Mouse (Mus musculus): ENCODE measurements around the gene Tubb5. TPM values are rescaled to one million over a fixed set of nuclear protein-coding genes. Genes with fewer than 3 reads are reported as not detected.
A peak's percentile ranks its signal among the peaks of the same experiment; 100 is the strongest.

The Tubb5 gene
- polyA plus RNA-seq, 1 experiment from 2014 or later = 1,854 TPM

- Histone ChIP-seq H3K9me3 (no peaks in the 10 kb centered on the region), H3K9ac (peak overlapping the region; percentile 61), H3K4me2 (peak overlapping the region; percentile 97), H3K36me3 (replicated peaks) (0 out of 2 replicates have a peak, but pooled peaks cover 4% of the 10 kb centered on the region), H3K27me3 (replicated peaks) (no peaks in the 10 kb centered on the region), H3K4me3 (peak overlapping the region; percentile 78), H3K4me1 (peaks cover 77% of the 10 kb centered on the region), H3K27ac (peak overlapping the region; percentile 53)
- no peak for ATAC-seq (replicated peaks)
- 2% methylated on average over 7 of the region's 7 CpGs for WGBS
These were observed 30.8 kb upstream of the Tubb5 start for GRCm38 (mm10) chr17:35868961-35869345.

- WGBS = 32% methylated on average over 17 of the region's 17 CpGs
- 0 out of 2 replicates have a peak, but pooled peaks cover 3% of the 10 kb centered on the region for H3K36me3 ChIP-seq (replicated peaks)
- H3K9me3 ChIP-seq = no peaks in the 10 kb centered on the region
- H3K9ac ChIP-seq = peak overlapping the region; percentile 61
- peaks cover 71% of the 10 kb centered on the region for H3K4me1 ChIP-seq
- H3K27me3 ChIP-seq (replicated peaks) = no peaks in the 10 kb centered on the region
- H3K4me3 ChIP-seq = peak overlapping the region; percentile 78
- peak overlapping the region; percentile 97 for H3K4me2 ChIP-seq
- ATAC-seq (replicated peaks) = no peak
- peak overlapping the region; percentile 53 for H3K27ac ChIP-seq
These were observed 30.2 kb upstream of the Tubb5 start for GRCm38 (mm10) chr17:35868165-35868820.

- Histone ChIP-seq H3K36me3 (replicated peaks) (0 out of 2 replicates have a peak, but pooled peaks cover 3% of the 10 kb centered on the region), H3K4me2 (peak overlapping the region; percentile 97), H3K9me3 (no peaks in the 10 kb centered on the region), H3K9ac (peak overlapping the region; percentile 91), H3K27ac (peak overlapping the region; percentile 98), H3K27me3 (replicated peaks) (no peaks in the 10 kb centered on the region), H3K4me3 (peak overlapping the region; percentile 78), H3K4me1 (peaks cover 61% of the 10 kb centered on the region)
- no peak for ATAC-seq (replicated peaks)
- 6% methylated on average over 26 of the region's 26 CpGs for WGBS
These were observed 29.1 kb upstream of the Tubb5 start for GRCm38 (mm10) chr17:35866911-35867890.

DNA sequence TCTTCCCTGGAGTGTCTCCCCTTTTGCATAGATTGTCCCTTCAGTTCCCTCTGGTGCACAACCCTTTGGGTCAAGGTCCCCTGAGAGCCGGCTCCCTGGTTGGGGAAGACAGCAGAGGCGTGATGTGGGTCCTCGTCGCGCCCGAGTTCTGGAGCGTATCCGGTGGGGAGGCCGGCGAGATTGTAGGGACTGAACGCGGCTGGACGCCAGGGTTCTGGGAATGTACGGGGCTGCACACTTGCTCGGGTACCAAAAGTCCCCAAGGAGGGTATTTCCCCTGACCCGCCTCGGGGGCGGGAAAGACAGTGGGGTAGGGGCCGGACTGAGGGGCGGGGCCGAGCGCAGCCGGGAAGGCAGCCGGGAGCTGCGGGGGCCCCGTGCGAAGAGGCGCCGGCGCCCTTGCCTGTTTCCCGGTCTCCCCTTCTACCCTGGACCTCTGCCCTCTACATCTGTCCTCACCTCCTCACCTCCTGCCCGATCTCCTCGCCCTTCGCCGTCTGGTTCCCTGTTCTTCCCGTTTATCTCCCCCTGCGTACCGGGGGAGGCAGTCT is 28.2 kb upstream of the Tubb5 start:
- Histone ChIP-seq H3K27me3 (replicated peaks) (no peaks in the 10 kb centered on the region), H3K4me2 (peak overlapping the region; percentile 97), H3K9me3 (no peaks in the 10 kb centered on the region), H3K4me3 (peak overlapping the region; percentile 78), H3K9ac (peak overlapping the region; percentile 91), H3K27ac (peak overlapping the region; percentile 98), H3K36me3 (replicated peaks) (0 out of 2 replicates have a peak, but pooled peaks cover 3% of the 10 kb centered on the region), H3K4me1 (peaks cover 61% of the 10 kb centered on the region)
- 1% methylated on average over 38 of the region's 38 CpGs for WGBS
- peak; percentile 30 for ATAC-seq (replicated peaks)

DNA sequence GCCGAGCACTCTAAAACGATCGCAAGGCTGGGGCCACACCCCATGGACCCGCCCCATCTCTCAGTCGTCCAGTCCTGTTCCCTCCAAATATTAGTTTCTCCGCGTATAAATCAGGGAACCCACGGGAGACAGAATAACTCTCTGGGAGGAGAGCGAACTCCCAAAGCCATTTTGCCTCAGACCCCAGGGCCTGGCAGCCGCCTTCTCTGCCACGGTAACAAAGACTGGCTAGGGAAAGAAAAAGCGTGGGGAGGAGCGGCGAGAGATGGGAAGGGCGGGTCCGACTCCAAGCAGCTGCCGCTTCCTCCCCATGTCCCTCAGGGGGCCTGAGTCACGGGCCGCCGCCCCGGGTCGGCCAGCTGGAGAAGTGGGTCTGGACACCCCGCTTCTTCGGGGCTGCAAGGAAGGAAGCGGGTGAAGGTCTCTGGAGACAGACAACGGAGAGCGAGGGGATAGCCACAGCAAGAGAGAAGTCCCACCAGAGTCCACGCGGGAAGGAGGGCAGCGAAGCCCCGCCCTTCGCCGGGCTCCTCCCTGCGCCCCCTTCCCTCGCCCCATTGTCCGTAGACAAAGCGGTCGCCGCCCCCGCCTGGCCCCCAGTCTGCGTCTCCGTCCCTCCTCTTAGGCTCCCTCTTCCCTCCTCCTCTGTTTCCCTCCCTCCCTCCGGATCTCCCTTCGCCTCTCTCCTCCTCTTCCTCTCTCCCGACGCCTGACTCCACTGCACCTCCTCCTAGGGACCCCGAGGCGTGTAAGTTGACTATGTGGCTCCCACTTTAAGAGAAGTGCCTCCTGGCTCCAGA is 27.6 kb upstream of the Tubb5 start, which contains the start of gene Ppp1r18:
Gene Ppp1r18, plus strand, starts transcription at position 113 of the 800 bp plus-strand sequence.
- H3K9me3 ChIP-seq = no peaks in the 10 kb centered on the region
- peaks cover 56% of the 10 kb centered on the region for H3K4me1 ChIP-seq
- H3K27ac ChIP-seq = peak within 1 kb of the TSS; percentile 98
- whole genome bisulfite sequencing = under 1% methylated on average over 48 of the region's 48 CpGs
- H3K36me3 ChIP-seq (replicated peaks) = no peaks in the 10 kb centered on the region
- H3K4me3 ChIP-seq = peak within 1 kb of the TSS; percentile 78
- H3K9ac ChIP-seq = peak within 1 kb of the TSS; percentile 91
- ATAC-seq (replicated peaks) = peak; percentile 59
- no peaks in the 10 kb centered on the region for H3K27me3 ChIP-seq (replicated peaks)
- peak within 1 kb of the TSS; percentile 97 for H3K4me2 ChIP-seq

DNA sequence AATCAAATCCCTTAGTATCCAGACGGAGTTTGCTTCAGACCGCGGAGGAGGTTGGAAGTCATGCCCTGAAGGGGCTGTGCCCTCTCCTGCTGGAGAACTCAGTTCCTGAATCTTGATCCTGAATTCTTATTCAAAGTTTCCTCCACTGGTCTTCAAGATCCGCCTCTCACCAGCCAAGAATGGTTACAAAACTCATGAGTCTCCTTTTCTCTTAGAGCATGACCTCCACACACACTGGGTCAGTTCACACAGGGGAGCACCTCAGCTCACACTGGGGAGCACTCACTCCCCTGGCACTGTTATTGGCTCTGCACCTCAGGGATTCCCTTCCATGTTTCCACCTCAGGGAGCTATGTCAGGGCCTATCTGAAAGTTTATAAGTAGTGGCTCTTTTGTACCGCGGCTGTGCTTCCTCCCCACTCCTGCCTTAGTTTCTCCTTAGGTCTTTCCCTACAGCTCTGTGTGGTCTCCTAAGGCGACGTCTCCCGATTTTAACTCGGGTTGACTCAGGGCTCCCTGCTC is 26.8 kb upstream of the Tubb5 start:
- Histone ChIP-seq H3K4me1 (peaks cover 51% of the 10 kb centered on the region), H3K4me2 (peak overlapping the region; percentile 97), H3K4me3 (peak overlapping the region; percentile 78), H3K9me3 (no peaks in the 10 kb centered on the region), H3K27me3 (replicated peaks) (no peaks in the 10 kb centered on the region), H3K9ac (peak overlapping the region; percentile 91), H3K36me3 (replicated peaks) (no peaks in the 10 kb centered on the region), H3K27ac (peak overlapping the region; percentile 98)
- WGBS = 26% methylated on average over 10 of the region's 10 CpGs
- no peak for ATAC-seq (replicated peaks)

DNA sequence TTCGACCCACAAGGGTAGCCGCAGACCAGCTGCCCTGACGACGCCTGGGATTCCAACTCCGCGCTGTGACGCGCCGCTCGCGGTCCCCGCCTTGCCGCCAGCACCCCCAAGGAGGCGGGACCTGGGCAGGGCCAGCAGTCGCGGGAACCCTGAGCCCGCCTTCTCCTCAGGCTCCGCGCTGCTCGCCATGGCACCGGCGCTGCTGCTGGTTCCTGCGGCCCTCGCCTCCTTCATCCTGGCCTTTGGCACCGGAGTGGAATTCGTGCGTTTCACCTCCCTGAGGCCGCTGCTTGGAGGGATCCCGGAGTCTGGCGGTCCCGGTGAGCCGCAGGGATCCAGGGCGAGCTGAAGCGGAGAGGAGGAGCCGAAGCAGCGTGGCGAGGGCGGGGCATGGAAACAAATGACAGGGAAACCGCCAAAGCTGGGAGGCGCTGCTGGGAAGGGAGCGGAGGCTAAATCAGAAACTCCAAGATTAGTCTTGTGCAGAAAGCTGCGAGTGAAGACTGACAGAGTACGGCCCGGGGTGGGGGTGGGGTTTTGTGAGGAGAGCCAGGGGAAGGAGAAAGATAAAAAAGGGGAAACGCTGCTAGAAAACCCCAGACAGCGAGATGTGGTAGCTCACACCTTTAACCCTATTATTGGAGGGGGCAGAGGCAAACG is 23.2 kb upstream of the Tubb5 start, which contains the start of gene Nrm:
Gene Nrm, plus strand, starts transcription at position 121 of the 660 bp plus-strand sequence.
- H3K9ac ChIP-seq = peak within 1 kb of the TSS; percentile 89
- peak; percentile 93 for ATAC-seq (replicated peaks)
- peaks cover 10% of the 10 kb centered on the region for H3K36me3 ChIP-seq (replicated peaks)
- peak within 1 kb of the TSS; percentile 58 for H3K4me2 ChIP-seq
- H3K4me1 ChIP-seq = peaks cover 22% of the 10 kb centered on the region
- no peaks in the 10 kb centered on the region for H3K9me3 ChIP-seq
- no peaks in the 10 kb centered on the region for H3K27me3 ChIP-seq (replicated peaks)
- peak within 1 kb of the TSS; percentile 86 for H3K4me3 ChIP-seq
- H3K27ac ChIP-seq = peak within 1 kb of the TSS; percentile 97
- WGBS = under 1% methylated on average over 47 of the region's 47 CpGs

GRCm38 (mm10) chr17:35860831-35861197 is 22.7 kb upstream of the Tubb5 start:
- Histone ChIP-seq H3K36me3 (replicated peaks) (peaks cover 10% of the 10 kb centered on the region), H3K9ac (peak overlapping the region; percentile 89), H3K4me3 (peak overlapping the region; percentile 86), H3K27ac (peak overlapping the region; percentile 97), H3K9me3 (no peaks in the 10 kb centered on the region), H3K4me1 (peaks cover 22% of the 10 kb centered on the region), H3K4me2 (peak overlapping the region; percentile 58), H3K27me3 (replicated peaks) (no peaks in the 10 kb centered on the region)
- 7% methylated on average over 12 of the region's 12 CpGs for WGBS
- peak; percentile 10; the same call in 1 of the 2 replicates for ATAC-seq (replicated peaks)

DNA sequence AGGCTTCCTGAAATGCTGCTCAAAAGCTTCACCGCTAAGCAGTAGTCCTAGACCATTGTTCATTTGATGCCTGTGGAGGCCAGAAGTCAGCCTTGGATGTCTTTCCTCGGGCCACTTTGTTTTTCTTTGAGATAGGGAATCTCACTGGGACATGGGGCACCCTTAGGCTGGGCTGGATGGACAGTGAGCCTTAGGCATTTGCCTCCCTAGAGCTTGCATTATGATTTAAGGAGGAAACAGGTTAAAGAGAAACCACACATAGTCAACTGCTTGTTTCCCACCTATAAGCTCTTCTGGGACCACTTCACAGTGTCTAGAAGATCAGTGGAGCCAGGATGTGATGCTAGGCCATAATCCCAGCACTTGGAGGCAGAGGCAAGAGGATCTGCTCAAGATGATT is 21.7 kb upstream of the Tubb5 start:
- Histone ChIP-seq H3K27me3 (replicated peaks) (no peaks in the 10 kb centered on the region), H3K4me1 (peaks cover 16% of the 10 kb centered on the region), H3K36me3 (replicated peaks) (peaks cover 10% of the 10 kb centered on the region), H3K27ac (no peak overlapping the region), H3K4me3 (no peak overlapping the region), H3K4me2 (no peak overlapping the region), H3K9ac (no peak overlapping the region), H3K9me3 (no peaks in the 10 kb centered on the region)
- WGBS = 75% methylated on average over 2 of the region's 2 CpGs
- ATAC-seq (replicated peaks) = no peak

GRCm38 (mm10) chr17:35859371-35859770 is 21.3 kb upstream of the Tubb5 start:
- Histone ChIP-seq H3K27ac (no peak overlapping the region), H3K9me3 (no peaks in the 10 kb centered on the region), H3K4me1 (peaks cover 11% of the 10 kb centered on the region), H3K27me3 (replicated peaks) (no peaks in the 10 kb centered on the region), H3K4me2 (no peak overlapping the region), H3K9ac (no peak overlapping the region), H3K4me3 (no peak overlapping the region), H3K36me3 (replicated peaks) (peaks cover 10% of the 10 kb centered on the region)
- ATAC-seq (replicated peaks) = no peak
- 95% methylated on average over 1 of the region's 1 CpGs for WGBS

DNA sequence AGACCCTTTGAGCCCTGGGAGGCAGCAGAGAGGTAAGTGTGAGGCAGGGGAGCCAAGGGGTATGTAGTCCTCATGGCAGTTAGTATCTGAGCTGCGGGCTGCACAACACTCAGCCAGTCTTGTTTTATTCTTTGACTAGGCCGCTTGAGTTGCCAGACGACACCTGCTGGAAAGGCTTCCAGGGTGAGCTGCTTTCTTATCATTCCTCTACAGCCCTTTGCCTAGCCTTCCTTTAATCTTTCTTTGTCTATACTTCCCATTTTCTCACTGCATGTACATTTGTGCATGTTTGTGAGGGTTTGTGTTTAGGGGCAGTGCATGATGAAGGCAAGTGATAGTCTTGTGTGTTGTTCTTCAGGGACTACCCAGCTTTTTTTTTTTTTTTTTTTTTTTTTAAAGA is 12.9 kb upstream of the Tubb5 start:
- no peaks in the 10 kb centered on the region for H3K4me1 ChIP-seq
- H3K9me3 ChIP-seq = no peaks in the 10 kb centered on the region
- ATAC-seq (replicated peaks) = no peak
- peaks cover 33% of the 10 kb centered on the region for H3K36me3 ChIP-seq (replicated peaks)
- H3K27me3 ChIP-seq (replicated peaks) = no peaks in the 10 kb centered on the region
- no peak overlapping the region for H3K27ac ChIP-seq
- H3K9ac ChIP-seq = no peak overlapping the region
- no peak overlapping the region for H3K4me2 ChIP-seq
- 91% methylated on average over 3 of the region's 3 CpGs for WGBS
- H3K4me3 ChIP-seq = no peak overlapping the region

Measured in midbrain, embryonic 15.5 days (tissue).